Mouse (Mus musculus): ENCODE results near the gene Golga1.

GRCm38 (mm10) chr2:38992004-38992403 lies 73.3 kb downstream of the Golga1 start:
- no peak for TF ChIP-seq POLR2A (IDR thresholded peaks at IDR 0.05; ENCODE audit: borderline replicate concordance, insufficient read depth, low read length)
- TF ChIP-seq CTCF (IDR thresholded peaks at IDR 0.05; ENCODE audit: borderline replicate concordance, insufficient read depth, low read depth, low read length), result no peak

Measured in cerebellum, adult 2 months (tissue).